Mouse (Mus musculus) hindbrain, embryonic 15.5 days (tissue): ENCODE results near the gene Cd302. TPM values are rescaled to one million over a fixed set of nuclear protein-coding genes. Genes with fewer than 3 reads are reported as not detected.

Source experiments
- ATAC-seq: fragments of 200-750 bp; cut with Nextera tagmentation; 2 replicates; pipeline ENCODE4 v1.8.0; 2017; ENCODE audit warnings: low read depth, moderate number of reproducible peaks, moderate TSS enrichment; ENCODE audit not compliant: low FRiP score
- H3K27ac ChIP-seq: fragments of 300-500 bp; sonication (generic); replicated peaks from 2 replicates; pipeline ENCODE4 v1.5.1; 2015; ENCODE audit warnings: mild to moderate bottlenecking, inconsistent platforms
- H3K27me3 ChIP-seq: fragments of 300-500 bp; sonication (generic); 2 replicates; pipeline ENCODE4 v1.6.1; 2015; ENCODE audit warnings: control low read depth, inconsistent platforms
- H3K36me3 ChIP-seq: fragments of 300-500 bp; sonication (generic); 2 replicates; pipeline ENCODE4 v1.6.1; 2015; ENCODE audit warnings: control low read depth, inconsistent platforms
- H3K4me1 ChIP-seq: fragments of 300-500 bp; sonication (generic); replicated peaks from 2 replicates; pipeline ENCODE4 v1.6.1; 2015; ENCODE audit warnings: control low read depth, inconsistent platforms
- H3K4me2 ChIP-seq: fragments of 300-500 bp; sonication (generic); 2 replicates; pipeline ENCODE4 v1.6.1; 2015; ENCODE audit warnings: moderate library complexity, mild to moderate bottlenecking, inconsistent platforms
- H3K4me3 ChIP-seq: fragments of 300-500 bp; sonication (generic); 2 replicates; pipeline ENCODE4 v1.5.1; 2015; ENCODE audit warnings: mild to moderate bottlenecking, inconsistent platforms
- H3K9ac ChIP-seq: fragments of 300-500 bp; sonication (generic); 2 replicates; pipeline ENCODE4 v1.6.1; 2015; ENCODE audit warnings: inconsistent platforms
- H3K9me3 ChIP-seq: fragments of 300-500 bp; sonication (generic); 2 replicates; pipeline ENCODE4 v1.6.1; 2016; ENCODE audit warnings: control low read depth, inconsistent platforms
- WGBS: fragments of 180-500 bp; shearing (Covaris S2); methylation state at CpG from one replicate; pipeline ENCODE4 v1.1.7; 2015; 5-methylcytosine and 5-hydroxymethylcytosine counted together
- polyA plus RNA-seq: library from polyadenylated mRNA; unstranded; fragments of >200 nt; fragmentation: Nextera tagmentation; extraction: Ambion mirVana; gene quantifications from 2 replicates; pipeline ENCODE4 v1.2.1, GENCODE M21; 2015

The Cd302 gene
- polyA plus RNA-seq, 1 experiment from 2014 or later: 15.9 TPM

DNA sequence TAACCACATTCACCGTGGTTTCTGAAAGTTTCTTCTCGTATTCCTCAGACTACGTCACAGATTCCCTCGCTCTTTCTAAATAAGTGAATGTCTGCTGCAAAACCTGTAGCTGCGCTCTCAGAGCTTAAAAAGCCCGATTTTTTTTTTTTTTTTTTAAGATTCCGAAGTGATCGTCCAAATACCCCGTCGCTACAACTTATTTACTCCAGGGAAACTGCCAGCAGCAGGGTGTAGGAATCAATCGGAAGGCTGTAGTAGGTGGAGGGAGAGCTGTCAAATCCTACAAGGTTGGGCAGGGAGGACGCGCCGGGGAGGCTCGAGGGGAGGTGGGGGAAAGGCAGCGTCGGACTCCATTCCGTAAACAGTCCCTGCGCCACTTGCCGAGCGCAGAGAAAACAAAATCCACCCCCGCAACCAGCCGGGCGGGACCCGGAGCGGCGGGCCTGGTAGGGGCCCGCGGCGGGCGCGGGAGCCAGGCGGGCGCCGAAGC lies 75.1 kb downstream of the Cd302 start:
- peak overlapping the region; percentile 92 for H3K27ac ChIP-seq
- H3K36me3 ChIP-seq: peaks cover 14% of the 10 kb centered on the region; the same call in 1 of the 2 replicates
- H3K9ac ChIP-seq: peak overlapping the region; percentile 89
- H3K9me3 ChIP-seq: no peaks in the 10 kb centered on the region
- H3K27me3 ChIP-seq: peaks cover 3% of the 10 kb centered on the region; the same call in 1 of the 2 replicates
- H3K4me1 ChIP-seq: peaks cover 40% of the 10 kb centered on the region
- H3K4me2 ChIP-seq: peak overlapping the region; percentile 71
- under 1% methylated on average over 35 of the region's 35 CpGs for WGBS
- peak overlapping the region; percentile 96 for H3K4me3 ChIP-seq
- ATAC-seq: peak; percentile 54; the same call in 1 of the 2 replicates

DNA sequence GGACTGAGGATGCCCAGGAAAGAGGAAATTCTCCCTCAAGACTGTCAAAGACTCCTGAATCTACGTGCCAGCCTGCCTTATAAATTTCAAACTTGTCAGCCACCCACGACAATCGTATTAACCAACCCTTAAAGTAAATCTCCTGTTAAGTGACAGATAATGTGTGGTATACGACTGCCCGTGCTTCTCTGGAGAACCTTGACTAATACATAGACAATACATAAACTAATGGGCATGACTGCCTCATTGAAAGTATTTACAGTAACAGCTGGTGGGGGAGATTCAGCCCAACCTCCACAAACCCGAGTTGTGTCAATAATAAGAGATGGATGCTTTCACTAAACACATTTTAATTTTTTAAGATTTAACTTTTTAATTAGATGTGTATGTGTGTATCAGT lies 78.5 kb downstream of the Cd302 start:
- ATAC-seq: no peak
- H3K36me3 ChIP-seq: peaks cover 15% of the 10 kb centered on the region; the same call in 1 of the 2 replicates
- peaks cover 4% of the 10 kb centered on the region; the same call in 1 of the 2 replicates for H3K27me3 ChIP-seq
- no peak overlapping the region for H3K27ac ChIP-seq
- WGBS: 34% methylated on average over 6 of the region's 6 CpGs
- H3K9ac ChIP-seq: no peak overlapping the region
- H3K4me2 ChIP-seq: no peak overlapping the region
- H3K4me1 ChIP-seq: peaks cover 14% of the 10 kb centered on the region
- H3K9me3 ChIP-seq: no peaks in the 10 kb centered on the region
- H3K4me3 ChIP-seq: no peak overlapping the region

GRCm38 (mm10) chr2:60204162-60204561 lies 80.1 kb downstream of the Cd302 start:
- peaks cover 13% of the 10 kb centered on the region for H3K4me1 ChIP-seq
- peaks cover 15% of the 10 kb centered on the region; the same call in 1 of the 2 replicates for H3K36me3 ChIP-seq
- H3K9me3 ChIP-seq: no peaks in the 10 kb centered on the region
- H3K9ac ChIP-seq: no peak overlapping the region
- no peak overlapping the region for H3K4me3 ChIP-seq
- H3K27ac ChIP-seq: no peak overlapping the region
- H3K27me3 ChIP-seq: peaks cover 4% of the 10 kb centered on the region; the same call in 1 of the 2 replicates
- H3K4me2 ChIP-seq: no peak overlapping the region
- WGBS: 92% methylated on average over 6 of the region's 6 CpGs
- no peak for ATAC-seq

GRCm38 (mm10) chr2:60203733-60204132 lies 80.6 kb downstream of the Cd302 start:
- no peak for ATAC-seq
- Histone ChIP-seq H3K27ac (no peak overlapping the region), H3K36me3 (peaks cover 15% of the 10 kb centered on the region; the same call in 1 of the 2 replicates), H3K9me3 (no peaks in the 10 kb centered on the region), H3K4me3 (no peak overlapping the region), H3K27me3 (peaks cover 4% of the 10 kb centered on the region; the same call in 1 of the 2 replicates), H3K4me1 (peaks cover 13% of the 10 kb centered on the region), H3K4me2 (no peak overlapping the region), H3K9ac (no peak overlapping the region)
- WGBS: 96% methylated on average over 4 of the region's 4 CpGs

DNA sequence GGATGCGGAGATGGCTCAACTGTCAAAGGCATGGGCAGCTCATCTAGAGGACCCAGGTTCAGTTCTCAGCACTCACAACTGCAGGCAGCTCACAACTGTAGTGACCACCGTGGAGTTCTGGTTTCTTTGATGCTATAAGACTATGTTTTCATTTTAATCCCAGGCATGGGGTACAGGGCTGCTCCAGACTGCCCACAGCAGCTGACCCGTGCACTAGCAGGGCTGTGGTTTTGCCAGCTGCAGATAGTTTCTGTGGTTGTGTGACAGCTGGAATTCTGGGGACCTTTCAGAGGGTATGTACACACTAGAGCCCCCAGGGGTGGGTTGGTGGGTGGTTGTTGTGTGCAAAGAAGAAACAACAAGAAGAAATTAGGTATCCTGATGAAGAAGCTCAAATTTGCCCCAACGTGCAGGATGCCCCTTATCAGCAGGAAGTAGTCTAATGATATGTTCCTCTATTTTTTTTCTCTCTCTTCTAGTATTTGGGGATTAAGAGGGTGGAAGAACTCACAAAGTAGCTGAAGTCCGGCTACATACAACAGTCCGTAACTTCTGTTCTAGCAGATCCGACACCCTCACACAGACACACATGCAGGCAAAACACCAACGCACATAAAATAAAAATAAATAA lies 81.3 kb downstream of the Cd302 start:
- H3K4me1 ChIP-seq: peaks cover 8% of the 10 kb centered on the region
- no peak overlapping the region for H3K9ac ChIP-seq
- ATAC-seq: no peak
- WGBS: 93% methylated on average over 8 of the region's 8 CpGs
- no peak overlapping the region for H3K4me2 ChIP-seq
- peaks cover 4% of the 10 kb centered on the region; the same call in 1 of the 2 replicates for H3K27me3 ChIP-seq
- no peak overlapping the region for H3K27ac ChIP-seq
- H3K9me3 ChIP-seq: no peaks in the 10 kb centered on the region
- peaks cover 15% of the 10 kb centered on the region; the same call in 1 of the 2 replicates for H3K36me3 ChIP-seq
- no peak overlapping the region for H3K4me3 ChIP-seq

Other genes with a start within 250 kb of the Cd302 start
- 74.7 and 78.7 TPM in 2 replicates for gene Baz2b, start 74.6 kb downstream of the Cd302 start, polyA plus RNA-seq
- gene March7, start 74.6 kb downstream of the Cd302 start, polyA plus RNA-seq: 86.3 and 87.4 TPM in 2 replicates
- 1.4 and 1.5 TPM in 2 replicates for gene Ly75, start 98.8 kb upstream of the Cd302 start, polyA plus RNA-seq